Mouse (Mus musculus) brain, embryonic 14.5 days (tissue): ENCODE measurements around the gene Cux2.

Source experiments
- CTCF ChIP-seq: fragments of 200-500 bp; IDR thresholded peaks from 2 replicates; pipeline ENCODE4 v1.5.1; 2012; ENCODE audit warnings: inconsistent platforms, mild to moderate bottlenecking, moderate library complexity, borderline replicate concordance; ENCODE audit not compliant: insufficient read depth, insufficient read length; ENCODE audit errors: extremely low read depth
- POLR2A ChIP-seq: fragments of 200-500 bp; IDR thresholded peaks from 2 replicates; pipeline ENCODE4 v1.6.1; 2012; ENCODE audit warnings: mild to moderate bottlenecking, inconsistent platforms, borderline replicate concordance; ENCODE audit not compliant: poor library complexity, insufficient read depth, insufficient read length, severe bottlenecking; ENCODE audit errors: extremely low read depth

- TF ChIP-seq POLR2A (no peak), CTCF (no peak)
These were observed 229.7 kb downstream of the Cux2 start for GRCm38 (mm10) chr5:121820161-121820560.
